Mouse (Mus musculus) olfactory bulb, adult 2 months (tissue): ENCODE results near the gene Kmt5a.

Experiments
- CTCF ChIP-seq: fragments of 200-500 bp; IDR thresholded peaks from 2 replicates; pipeline ENCODE4 v1.5.1; 2012; ENCODE audit warnings: low read depth, mild to moderate bottlenecking, low read length, moderate library complexity; ENCODE audit not compliant: insufficient read depth
- POLR2A ChIP-seq: fragments of 200-500 bp; IDR thresholded peaks from 2 replicates; pipeline ENCODE4 v1.6.1; 2012; ENCODE audit warnings: mild to moderate bottlenecking, low read depth, low read length, moderate library complexity; ENCODE audit not compliant: insufficient read depth

- no peak for TF ChIP-seq POLR2A
- TF ChIP-seq CTCF = no peak
Observed at GRCm38 (mm10) chr5:124456762-124457161, 17.0 kb downstream of the Kmt5a start.
